In the genomic region with DNA sequence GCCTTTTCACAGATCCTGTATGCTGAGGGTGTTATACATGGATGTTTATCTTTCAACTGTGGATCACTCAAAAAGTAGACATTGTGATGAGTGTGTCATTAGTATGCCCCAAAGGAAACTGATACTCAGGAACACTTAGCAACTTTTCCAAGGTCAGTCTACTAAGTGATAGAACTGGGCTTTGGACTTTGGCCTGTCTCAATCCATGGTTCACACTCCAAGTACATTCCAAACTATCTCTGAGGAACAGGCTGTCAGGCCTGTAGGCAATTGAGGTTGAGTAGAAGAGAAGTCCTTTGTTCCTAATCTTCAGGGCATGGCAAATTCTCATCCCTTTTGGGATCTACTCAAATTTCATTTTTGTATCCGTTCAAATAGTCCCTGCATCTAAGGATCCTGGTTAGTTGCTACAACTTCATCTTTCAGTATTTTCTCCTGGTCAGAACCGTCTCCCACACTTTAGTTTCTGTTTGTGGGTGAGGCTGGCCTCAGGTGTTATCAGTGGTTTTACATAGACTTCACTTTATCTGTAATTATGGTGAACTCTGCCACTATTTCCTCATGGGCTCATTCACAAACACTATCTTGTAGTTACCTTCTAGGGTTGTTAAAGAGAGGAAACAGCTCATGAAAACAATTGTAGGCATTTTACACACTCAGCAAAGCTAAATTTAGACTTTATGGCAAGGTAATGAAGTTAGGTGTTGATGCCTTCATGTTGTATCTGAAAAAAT, we compare ENCODE assay signal across 21 mouse cellular contexts. TPM values are rescaled to one million over a fixed set of nuclear protein-coding genes. Genes with fewer than 3 reads are reported as not detected.
DNase-seq lines count a peak whose midpoint lies in the region; ATAC-seq and TF ChIP-seq lines count a peak whose summit lies in the region.
"Had no signal": no experiment of that assay in that cellular context is flagged by ENCODE, and none has a peak within 500 bp of the region (broad histone marks: within the 10 kb centered on the region; RNA-seq: fewer than 3 reads in every experiment).

No protein-coding gene starts in this region.

- ATAC-seq in liver, embryonic 13.5 days (ENCODE audit: low read depth): 0 out of 2 replicates have a peak, but pooled peaks have one; percentile 57
- no peak for ATAC-seq in liver, postnatal 0 days
- ATAC-seq in intestine, postnatal 0 days: peak; percentile 94
- no peak for ATAC-seq in midbrain, embryonic 16.5 days
- ATAC-seq: forebrain, embryonic 14.5 days had no signal

- no peak overlapping the region for H3K9ac ChIP-seq in liver, embryonic 13.5 days
- no peak overlapping the region for H3K9ac ChIP-seq in liver, postnatal 0 days (replicated peaks)
- H3K9ac ChIP-seq in intestine, postnatal 0 days (ENCODE audit: low read depth, low read length): no peak overlapping the region
- H3K9ac ChIP-seq in midbrain, embryonic 16.5 days (ENCODE audit: low read depth, low read length): no peak overlapping the region
- H3K9ac ChIP-seq: embryonic facial prominence, embryonic 15.5 days; heart, embryonic 15.5 days; hindbrain, embryonic 15.5 days had no signal

- H3K4me1 ChIP-seq in liver, embryonic 13.5 days (replicated peaks): peaks cover 6% of the 10 kb centered on the region
- H3K4me1 ChIP-seq in liver, postnatal 0 days (ENCODE audit: insufficient read depth): no peaks in the 10 kb centered on the region
- H3K4me1 ChIP-seq in intestine, postnatal 0 days (replicated peaks; ENCODE audit: control insufficient read depth, insufficient read depth, low read length): peaks cover 5% of the 10 kb centered on the region; the same call in 1 of the 2 replicates
- H3K4me1 ChIP-seq in small intestine, adult 2 months (ENCODE audit: control insufficient read depth, insufficient read depth, insufficient read length, low read length): peaks cover 7% of the 10 kb centered on the region; the same call in 1 of the 2 replicates
- H3K4me1 ChIP-seq in midbrain, embryonic 16.5 days (ENCODE audit: control insufficient read depth, insufficient read depth, low read length): no peaks in the 10 kb centered on the region
- H3K4me1 ChIP-seq: embryonic facial prominence, embryonic 15.5 days; forebrain, embryonic 10.5 days; heart, embryonic 15.5 days; hindbrain, embryonic 15.5 days had no signal

- no peaks in the 10 kb centered on the region for H3K9me3 ChIP-seq in liver, embryonic 13.5 days (replicated peaks)
- no peaks in the 10 kb centered on the region for H3K9me3 ChIP-seq in liver, postnatal 0 days (ENCODE audit: low read length)
- H3K9me3 ChIP-seq in intestine, postnatal 0 days (ENCODE audit: control insufficient read depth): no peaks in the 10 kb centered on the region
- no peaks in the 10 kb centered on the region for H3K9me3 ChIP-seq in midbrain, embryonic 16.5 days (replicated peaks; ENCODE audit: control insufficient read depth, low read length, poor library complexity, severe bottlenecking)
- H3K9me3 ChIP-seq: embryonic facial prominence, embryonic 15.5 days; forebrain, embryonic 10.5 days; heart, embryonic 15.5 days; hindbrain, embryonic 15.5 days had no signal

- H3K36me3 ChIP-seq in liver, embryonic 13.5 days: no peaks in the 10 kb centered on the region
- no peaks in the 10 kb centered on the region for H3K36me3 ChIP-seq in liver, postnatal 0 days (replicated peaks; ENCODE audit: insufficient read depth, low read length)
- H3K36me3 ChIP-seq in intestine, postnatal 0 days (ENCODE audit: control insufficient read depth, insufficient read depth): no peaks in the 10 kb centered on the region
- peaks cover 5% of the 10 kb centered on the region; the same call in 1 of the 2 replicates for H3K36me3 ChIP-seq in small intestine, adult 2 months (ENCODE audit: control insufficient read depth, insufficient read depth, low read length)
- no peaks in the 10 kb centered on the region for H3K36me3 ChIP-seq in midbrain, embryonic 16.5 days (ENCODE audit: control insufficient read depth, insufficient read depth, low read length)
- H3K36me3 ChIP-seq: embryonic facial prominence, embryonic 15.5 days; forebrain, embryonic 10.5 days; heart, embryonic 15.5 days; hindbrain, embryonic 15.5 days had no signal

- no peak overlapping the region for H3K27ac ChIP-seq in liver, embryonic 13.5 days
- no peak overlapping the region for H3K27ac ChIP-seq in liver, postnatal 0 days (ENCODE audit: low read depth)
- peak overlapping the region; percentile 65 for H3K27ac ChIP-seq in intestine, postnatal 0 days (ENCODE audit: low read depth, low read length)
- peak overlapping the region; percentile 89 for H3K27ac ChIP-seq in small intestine, adult 2 months (ENCODE audit: insufficient read depth, low read depth, low read length)
- no peak overlapping the region for H3K27ac ChIP-seq in midbrain, embryonic 16.5 days (ENCODE audit: low read length)
- H3K27ac ChIP-seq: embryonic facial prominence, embryonic 15.5 days; forebrain, embryonic 10.5 days; heart, embryonic 15.5 days; hindbrain, embryonic 15.5 days had no signal

- no peaks in the 10 kb centered on the region for H3K27me3 ChIP-seq in liver, embryonic 13.5 days
- no peaks in the 10 kb centered on the region for H3K27me3 ChIP-seq in liver, postnatal 0 days (ENCODE audit: insufficient read depth, low read length)
- no peaks in the 10 kb centered on the region for H3K27me3 ChIP-seq in intestine, postnatal 0 days (replicated peaks; ENCODE audit: control insufficient read depth, insufficient read depth, low read length)
- H3K27me3 ChIP-seq in small intestine, adult 2 months (ENCODE audit: control insufficient read depth, insufficient read depth, low read length): no peaks in the 10 kb centered on the region
- H3K27me3 ChIP-seq in midbrain, embryonic 16.5 days (ENCODE audit: control insufficient read depth, insufficient read depth, low read depth, low read length): no peaks in the 10 kb centered on the region
- H3K27me3 ChIP-seq: CH12.LX; embryonic facial prominence, embryonic 15.5 days; heart, embryonic 15.5 days; hindbrain, embryonic 15.5 days had no signal

- no peak for TF ChIP-seq POLR2A in small intestine, adult 2 months (IDR thresholded peaks at IDR 0.05; ENCODE audit: low read depth, low read length)

- TF ChIP-seq EP300 in liver, postnatal 0 days (IDR thresholded peaks at IDR 0.05; ENCODE audit: low read depth): no peak

- 33% methylated on average over 2 of the region's 2 CpGs for WGBS in liver, embryonic 13.5 days (ENCODE audit: insufficient replicate concordance)
- WGBS in liver, postnatal 0 days (ENCODE audit: insufficient replicate concordance): 56% methylated on average over 2 of the region's 2 CpGs
- WGBS in intestine, postnatal 0 days: 45% methylated on average over 2 of the region's 2 CpGs
- WGBS in small intestine, adult 2 months: 29% methylated on average over 2 of the region's 2 CpGs
- 74% methylated on average over 2 of the region's 2 CpGs for WGBS in midbrain, embryonic 16.5 days

- DNase-seq in liver, embryonic 13.5 days: no peak
- DNase-seq in liver, postnatal 0 days: no peak
- no peak for DNase-seq in thymus, postnatal 36 days
- DNase-seq: adrenal gland, postnatal 10 days; cerebellum, adult 11 months; cerebellum, adult 8-10 months; cerebellum, postnatal 14 days; embryo, embryonic 11 days; gastrocnemius, postnatal 36 days; heart, adult 18-20 months had no signal

- no peak overlapping the region for H3K4me2 ChIP-seq in liver, embryonic 13.5 days
- H3K4me2 ChIP-seq in liver, postnatal 0 days (ENCODE audit: low read depth, low read length): no peak overlapping the region
- peak overlapping the region; percentile 51 for H3K4me2 ChIP-seq in intestine, postnatal 0 days (replicated peaks; ENCODE audit: low read depth)
- H3K4me2 ChIP-seq in midbrain, embryonic 16.5 days (ENCODE audit: low read length): no peak overlapping the region
- H3K4me2 ChIP-seq: embryonic facial prominence, embryonic 15.5 days; heart, embryonic 11.5 days; heart, embryonic 15.5 days; hindbrain, embryonic 15.5 days had no signal

- no peak for TF ChIP-seq CTCF in liver, postnatal 0 days (IDR thresholded peaks at IDR 0.05; ENCODE audit: low read depth)
- no peak for TF ChIP-seq CTCF in intestine, postnatal 0 days (IDR thresholded peaks at IDR 0.05; ENCODE audit: low read depth)
- TF ChIP-seq CTCF in small intestine, adult 2 months (IDR thresholded peaks at IDR 0.05; ENCODE audit: extremely low read depth, insufficient read length, insufficient replicate concordance, low read depth, low read length): no peak

- no peak overlapping the region for H3K4me3 ChIP-seq in liver, embryonic 13.5 days (replicated peaks)
- H3K4me3 ChIP-seq in liver, postnatal 0 days (ENCODE audit: low read depth, low read length): no peak overlapping the region
- peak overlapping the region; percentile 13; the same call in 1 of the 2 replicates for H3K4me3 ChIP-seq in intestine, postnatal 0 days (ENCODE audit: low read depth, low read length)
- no peak overlapping the region for H3K4me3 ChIP-seq in small intestine, adult 2 months (ENCODE audit: low read depth, low read length)
- no peak overlapping the region for H3K4me3 ChIP-seq in midbrain, embryonic 16.5 days (ENCODE audit: low read depth, low read length)
- H3K4me3 ChIP-seq: embryonic facial prominence, embryonic 15.5 days; erythroblast, embryonic 14.5 days; forebrain, embryonic 10.5 days; heart, embryonic 15.5 days; hindbrain, embryonic 15.5 days had no signal

RNA-seq across cellular contexts. Expression of gene Tmem236, which starts 2.3 kb away (rescaled TPM):
- polyA plus RNA-seq in liver, embryonic 13.5 days (2015; fragmentation: Nextera tagmentation; extraction: Ambion mirVana): not detected in 2 replicates
- polyA plus RNA-seq in liver, postnatal 0 days (2015; fragmentation: Nextera tagmentation; extraction: Ambion mirVana): 0.02 TPM in 1 of 2 replicates, not detected in the other
- polyA plus RNA-seq in intestine, postnatal 0 days (2015; fragmentation: Nextera tagmentation; extraction: Ambion mirVana): 12.2 and 14.6 TPM in 2 replicates
- 13.8 and 36.8 TPM in 2 replicates for polyA plus RNA-seq in small intestine, adult 2 months (2012; rRNA removed)
- 0.17 and 0.18 TPM in 2 replicates for polyA plus RNA-seq in midbrain, embryonic 16.5 days (2015; fragmentation: Nextera tagmentation; extraction: Ambion mirVana)
- polyA plus RNA-seq: erythroblast, embryonic 14.5 days; forebrain, embryonic 10.5 days; forebrain, embryonic 14.5 days; heart, embryonic 11.5 days had no signal

RNA-seq across cellular contexts. Expression of gene Mrc1, which starts 52.6 kb away (rescaled TPM):
- polyA plus RNA-seq in liver, embryonic 13.5 days (2015; fragmentation: Nextera tagmentation; extraction: Ambion mirVana): 6.1 and 7.5 TPM in 2 replicates
- polyA plus RNA-seq in liver, postnatal 0 days (2015; fragmentation: Nextera tagmentation; extraction: Ambion mirVana): 13.6 and 14.5 TPM in 2 replicates
- polyA plus RNA-seq in intestine, postnatal 0 days (2015; fragmentation: Nextera tagmentation; extraction: Ambion mirVana): 3.1 and 3.8 TPM in 2 replicates
- polyA plus RNA-seq in small intestine, adult 2 months (2012; rRNA removed): 0.34 and 0.37 TPM in 2 replicates
- polyA plus RNA-seq in midbrain, embryonic 16.5 days (2015; fragmentation: Nextera tagmentation; extraction: Ambion mirVana): 4.8 and 6.0 TPM in 2 replicates

Comparison
In these comparisons a context has a peak if more than half of its experiments do, and no peak if none do; other contexts are left out.
1. ATAC-seq: peak in liver, embryonic 13.5 days (single experiment) and intestine, postnatal 0 days (single experiment); none in liver, postnatal 0 days (single experiment) and midbrain, embryonic 16.5 days (single experiment).
2. H3K27ac ChIP-seq: peak in intestine, postnatal 0 days (single experiment) and small intestine, adult 2 months (single experiment); none in liver, embryonic 13.5 days (single experiment), liver, postnatal 0 days (single experiment) and midbrain, embryonic 16.5 days (single experiment).
3. RNA of gene Tmem236, which starts 2.3 kb away (polyA plus RNA-seq): 13.8 to 36.8 TPM in small intestine, adult 2 months and 12.2 to 14.6 TPM in intestine, postnatal 0 days; 0.17 to 0.18 TPM in midbrain, embryonic 16.5 days, not detected in liver, embryonic 13.5 days and 0.02 TPM in liver, postnatal 0 days; every median in the first group is over 10 times any median in the second.